Mouse (Mus musculus) myocyte (in vitro differentiated cells): ENCODE results near the gene Ets1.

Experiments
- CEBPB ChIP-seq: IDR thresholded peaks from 2 replicates; pipeline ENCODE4 v1.6.1; 2011; ENCODE audit warnings: mild to moderate bottlenecking, moderate library complexity; ENCODE audit not compliant: poor library complexity, insufficient read depth, severe bottlenecking
- E2F4 ChIP-seq: IDR thresholded peaks from one replicate; pipeline ENCODE4 v1.6.1; 2011; ENCODE audit warnings: mild to moderate bottlenecking, control low read depth, moderate library complexity; ENCODE audit not compliant: insufficient read depth
- MYOG ChIP-seq, 3 experiments: IDR thresholded peaks; one replicate each; pipeline ENCODE4 v1.6.1; 2011; ENCODE audit warnings: control low read depth in 2 of 3, low read depth in 2 of 3, mild to moderate bottlenecking in 2 of 3; ENCODE audit not compliant: insufficient read length in 2 of 3, control insufficient read depth in 1 of 3, insufficient read depth in 1 of 3
- POLR2A ChIP-seq: IDR thresholded peaks from one replicate; pipeline ENCODE4 v1.6.1; 2011; ENCODE audit warnings: low read depth, mild to moderate bottlenecking, control low read depth, moderate library complexity; ENCODE audit not compliant: insufficient read length
- TCF12 ChIP-seq: IDR thresholded peaks from one replicate; pipeline ENCODE4 v1.6.1; 2011; ENCODE audit warnings: mild to moderate bottlenecking, control low read depth; ENCODE audit not compliant: poor library complexity, insufficient read depth, severe bottlenecking

- TF ChIP-seq TCF12 (peak; percentile 61), E2F4 (no peak), POLR2A (no peak), MYOG (IDR thresholded peaks at IDR 0.05; ENCODE audit: control insufficient read depth in 1 of 3, insufficient read depth in 1 of 3, insufficient read length in 2 of 3, low read depth in 2 of 3) (peak in 1 of 3 experiments; percentile 49), CEBPB (no peak)
Measured at GRCm38 (mm10) chr9:32714487-32714886, 78.5 kb downstream of the Ets1 start.
